Mouse (Mus musculus) heart, adult 2 months (tissue): Measurements from ENCODE around the gene Frmd5.

Source experiments
- CTCF ChIP-seq: fragments of 200-600 bp; IDR thresholded peaks from 2 replicates; pipeline ENCODE4 v1.8.1; 2022; ENCODE audit warnings: antibody characterized with exemption, mild to moderate bottlenecking, moderate library complexity
- EP300 ChIP-seq: fragments of 200-500 bp; IDR thresholded peaks from 2 replicates; pipeline ENCODE4 v1.6.1; 2011; ENCODE audit warnings: low read depth, low read length, control low read depth; ENCODE audit not compliant: insufficient read depth
- POLR2A ChIP-seq: fragments of 200-500 bp; IDR thresholded peaks from 2 replicates; pipeline ENCODE4 v1.6.1; 2011; ENCODE audit warnings: mild to moderate bottlenecking, low read depth, low read length, control low read depth; ENCODE audit not compliant: insufficient read depth

DNA sequence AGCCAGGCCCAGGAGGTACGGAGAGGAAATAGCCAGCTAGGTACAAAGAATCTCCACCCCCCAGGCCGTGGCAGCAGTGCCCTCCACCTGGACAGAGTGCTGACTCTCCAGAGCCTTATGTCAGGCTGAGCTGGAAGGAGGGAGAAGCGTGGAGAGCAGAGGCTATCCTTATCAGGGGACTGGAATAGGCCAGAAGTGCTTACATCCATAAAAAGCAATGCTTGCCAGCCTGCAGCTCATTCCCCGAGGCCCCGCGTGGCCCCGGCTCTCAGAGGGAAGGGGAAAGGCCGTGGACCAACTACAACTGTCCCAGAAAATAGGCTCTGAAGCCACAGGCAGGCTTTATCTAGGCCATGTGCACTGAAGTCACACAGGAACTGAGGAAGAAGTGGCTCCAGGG is 255.6 kb downstream of the Frmd5 start:
- no peak for TF ChIP-seq CTCF
- peak; percentile 92 for TF ChIP-seq POLR2A
- peak; percentile 85 for TF ChIP-seq EP300
